Mouse (Mus musculus) kidney, embryonic 16.5 days (tissue): Measurements from ENCODE around the gene Themis3. TPM values are rescaled to one million over a fixed set of nuclear protein-coding genes. Genes with fewer than 3 reads are reported as not detected.

Experiments used
- polyA plus RNA-seq: library from polyadenylated mRNA; unstranded; fragments of >200 nt; fragmentation: Nextera tagmentation; extraction: Ambion mirVana; gene quantifications from 2 replicates; pipeline ENCODE4 v1.2.1, GENCODE M21; 2015

Themis3 gene
- polyA plus RNA-seq, 1 experiment from 2014 or later: 0.10 TPM

Other genes with a start within 250 kb of the Themis3 start
- gene Mtcl1, start 144.9 kb downstream of the Themis3 start, polyA plus RNA-seq: 5.0 and 5.2 TPM in 2 replicates
- gene Rab12, start 74.9 kb downstream of the Themis3 start, polyA plus RNA-seq: 15.7 and 35.9 TPM in 2 replicates